Mouse (Mus musculus) forebrain, embryonic 11.5 days (tissue): ENCODE measurements around the gene Apba1. TPM values are rescaled to one million over a fixed set of nuclear protein-coding genes. Genes with fewer than 3 reads are reported as not detected.

Experiments used
- ATAC-seq: fragments of 200-750 bp; cut with Nextera tagmentation; replicated peaks from 2 replicates; pipeline ENCODE4 v1.8.0; 2017; ENCODE audit warnings: moderate TSS enrichment; ENCODE audit not compliant: low FRiP score
- DNase-seq: peaks from one replicate; pipeline ENCODE4 v3.0.0-alpha.2; 2017; ENCODE audit warnings: low spot score
- H3K27ac ChIP-seq: fragments of 300-500 bp; sonication (generic); 2 replicates; pipeline ENCODE4 v1.5.1; 2014; ENCODE audit warnings: low read depth, low read length
- H3K27me3 ChIP-seq: fragments of 300-500 bp; sonication (generic); 2 replicates; pipeline ENCODE4 v1.6.1; 2014; ENCODE audit warnings: mild to moderate bottlenecking, low read length, mixed read lengths; ENCODE audit not compliant: control insufficient read depth, insufficient read depth
- H3K36me3 ChIP-seq: fragments of 300-500 bp; sonication (generic); 2 replicates; pipeline ENCODE4 v1.6.1; 2014; ENCODE audit warnings: mild to moderate bottlenecking, low read length, moderate library complexity, mixed read lengths; ENCODE audit not compliant: control insufficient read depth, insufficient read depth
- H3K4me1 ChIP-seq: fragments of 300-500 bp; sonication (generic); replicated peaks from 2 replicates; pipeline ENCODE4 v1.6.1; 2014; ENCODE audit warnings: low read length, mixed read lengths; ENCODE audit not compliant: control insufficient read depth, insufficient read depth
- H3K4me2 ChIP-seq: fragments of 300-500 bp; sonication (generic); 2 replicates; pipeline ENCODE4 v1.6.1; 2014; ENCODE audit warnings: low read depth, mild to moderate bottlenecking, low read length, moderate library complexity, mixed read lengths; ENCODE audit not compliant: severe bottlenecking
- H3K4me3 ChIP-seq: fragments of 300-500 bp; sonication (generic); 2 replicates; pipeline ENCODE4 v1.5.1; 2014; ENCODE audit warnings: low read depth, low read length
- H3K9ac ChIP-seq: fragments of 300-500 bp; sonication (generic); 2 replicates; pipeline ENCODE4 v1.6.1; 2014; ENCODE audit warnings: low read length
- H3K9me3 ChIP-seq: fragments of 300-500 bp; sonication (generic); 2 replicates; pipeline ENCODE4 v1.6.1; 2016; ENCODE audit warnings: low read length, mixed read lengths; ENCODE audit not compliant: control insufficient read depth
- WGBS: fragments of 180-500 bp; shearing (Covaris S2); extraction: QIAGEN DNeasy Blood & Tissue Kit; methylation state at CpG from one replicate; pipeline ENCODE4 v1.1.7; 2014; 5-methylcytosine and 5-hydroxymethylcytosine counted together
- polyA plus RNA-seq: library from polyadenylated mRNA; unstranded; fragments of >200 nt; fragmentation: Nextera tagmentation; extraction: Ambion mirVana; gene quantifications from 2 replicates; pipeline ENCODE4 v1.2.1, GENCODE M21; 2014

The Apba1 gene
- polyA plus RNA-seq, 1 experiment from 2014 or later: 0.92 TPM

DNA sequence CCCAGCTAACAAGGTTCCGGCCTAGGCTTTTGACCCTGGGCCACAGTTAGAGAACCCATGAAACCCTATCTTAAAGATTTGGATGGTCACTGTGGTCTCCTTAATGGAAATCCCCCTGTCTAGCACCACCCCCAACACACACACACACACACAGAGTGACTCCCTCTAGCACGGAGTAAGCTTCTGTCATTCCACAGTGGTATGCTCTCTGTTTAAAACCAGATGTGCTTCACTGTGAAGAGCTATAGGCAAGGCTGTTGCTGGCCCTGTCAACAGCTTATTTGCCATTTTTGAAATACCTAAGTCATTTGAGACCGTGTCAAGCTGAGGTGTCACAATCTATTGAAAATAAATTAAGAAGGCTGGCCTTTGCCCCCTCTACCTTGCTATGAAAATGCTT, 136.1 kb downstream of the Apba1 start:
- H3K4me1 ChIP-seq: peaks cover 6% of the 10 kb centered on the region
- ATAC-seq (no peak), DNase-seq (no peak)
- H3K27ac ChIP-seq: no peak overlapping the region
- H3K36me3 ChIP-seq: no peaks in the 10 kb centered on the region
- no peak overlapping the region for H3K4me2 ChIP-seq
- no peak overlapping the region for H3K9ac ChIP-seq
- WGBS: 66% methylated on average over 3 of the region's 3 CpGs
- no peaks in the 10 kb centered on the region for H3K9me3 ChIP-seq
- no peak overlapping the region for H3K4me3 ChIP-seq
- H3K27me3 ChIP-seq: peaks cover 28% of the 10 kb centered on the region

- DNase-seq: no peak
- H3K4me2 ChIP-seq: no peak overlapping the region
- 78% methylated on average over 8 of the region's 8 CpGs for WGBS
- no peak overlapping the region for H3K27ac ChIP-seq
- no peaks in the 10 kb centered on the region for H3K36me3 ChIP-seq
- H3K4me3 ChIP-seq: no peak overlapping the region
- peaks cover 24% of the 10 kb centered on the region for H3K27me3 ChIP-seq
- no peaks in the 10 kb centered on the region for H3K9me3 ChIP-seq
- no peak for ATAC-seq
- H3K4me1 ChIP-seq: peaks cover 6% of the 10 kb centered on the region
- H3K9ac ChIP-seq: no peak overlapping the region
These were observed 138.2 kb downstream of the Apba1 start for GRCm38 (mm10) chr19:23896915-23897314.

DNA sequence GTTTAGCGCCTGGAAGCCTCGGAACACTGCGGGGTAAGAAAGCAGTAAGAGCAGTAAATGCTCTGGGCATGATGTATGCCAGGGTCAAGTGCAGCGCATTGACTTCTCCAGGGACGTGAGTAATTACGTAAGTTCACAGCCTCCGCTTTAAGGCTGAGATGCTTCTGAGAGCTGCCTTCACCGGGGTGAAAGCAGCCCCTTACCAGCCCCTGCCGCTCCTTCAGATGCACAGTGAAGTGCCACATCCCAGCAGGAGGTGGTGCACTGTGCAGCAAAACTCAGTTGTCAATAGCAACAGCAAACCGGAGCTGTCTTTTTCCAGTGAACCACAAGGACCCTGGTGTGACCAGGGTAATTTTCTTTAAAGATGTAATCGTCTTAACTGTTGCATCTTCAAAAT, 139.8 kb downstream of the Apba1 start:
- Histone ChIP-seq H3K9ac (no peak overlapping the region), H3K9me3 (no peaks in the 10 kb centered on the region), H3K27ac (no peak overlapping the region), H3K27me3 (peaks cover 10% of the 10 kb centered on the region), H3K4me2 (no peak overlapping the region), H3K4me3 (no peak overlapping the region), H3K4me1 (no peaks in the 10 kb centered on the region), H3K36me3 (no peaks in the 10 kb centered on the region)
- 51% methylated on average over 11 of the region's 11 CpGs for WGBS
- ATAC-seq (peak; percentile 39; the same call in 1 of the 2 replicates), DNase-seq (no peak)

DNA sequence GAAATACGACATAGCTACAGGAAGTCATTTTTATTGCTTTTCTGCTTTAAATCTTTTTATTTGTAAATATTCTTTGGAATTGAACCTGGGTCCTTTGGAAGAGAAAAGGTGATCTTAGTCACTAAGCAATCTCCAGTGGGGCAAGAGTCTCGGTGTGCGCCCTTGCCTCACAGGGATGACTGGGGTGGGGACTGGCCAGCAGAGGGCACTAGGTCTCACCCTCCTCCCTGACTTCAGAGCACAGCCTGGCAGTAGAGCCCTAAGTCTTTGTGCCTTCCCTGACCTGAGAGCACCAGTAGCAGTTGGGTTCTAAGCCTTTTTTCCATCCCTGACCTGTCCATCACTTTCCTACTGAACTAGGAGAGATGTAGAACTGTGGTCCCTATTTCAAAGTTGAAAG, 142.5 kb downstream of the Apba1 start:
- H3K4me1 ChIP-seq: no peaks in the 10 kb centered on the region; the same call in 1 of the 2 replicates
- WGBS: 76% methylated on average over 3 of the region's 3 CpGs
- peaks cover 2% of the 10 kb centered on the region; the same call in 1 of the 2 replicates for H3K27me3 ChIP-seq
- H3K27ac ChIP-seq: no peak overlapping the region
- H3K4me3 ChIP-seq: no peak overlapping the region
- no peak for DNase-seq
- no peak overlapping the region for H3K4me2 ChIP-seq
- no peaks in the 10 kb centered on the region for H3K9me3 ChIP-seq
- no peak overlapping the region for H3K9ac ChIP-seq
- no peaks in the 10 kb centered on the region for H3K36me3 ChIP-seq
- ATAC-seq: no peak

DNA sequence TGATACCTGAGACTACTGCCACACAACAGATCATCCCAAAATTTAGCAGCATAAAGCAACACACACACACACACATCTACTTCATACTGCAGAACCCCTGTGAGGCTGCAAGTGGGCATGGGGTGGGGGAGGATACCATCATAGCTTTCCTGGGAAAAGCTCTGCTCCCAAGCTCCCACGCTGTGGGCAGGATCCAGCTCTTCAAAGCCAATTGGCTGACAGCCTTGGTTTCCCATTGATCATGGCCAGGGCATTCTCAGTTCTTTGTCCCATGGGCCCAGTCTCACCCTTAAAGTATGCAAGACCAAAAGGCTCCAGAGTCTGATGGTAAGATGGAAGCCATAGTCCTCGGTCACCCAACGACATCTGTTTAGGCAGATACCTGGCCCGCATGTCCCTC, 143.1 kb downstream of the Apba1 start:
- ATAC-seq: no peak
- no peak for DNase-seq
- no peak overlapping the region for H3K4me3 ChIP-seq
- 95% methylated on average over 4 of the region's 4 CpGs for WGBS
- H3K4me2 ChIP-seq: no peak overlapping the region
- peaks cover 2% of the 10 kb centered on the region; the same call in 1 of the 2 replicates for H3K27me3 ChIP-seq
- no peaks in the 10 kb centered on the region; the same call in 1 of the 2 replicates for H3K4me1 ChIP-seq
- no peaks in the 10 kb centered on the region for H3K36me3 ChIP-seq
- H3K27ac ChIP-seq: no peak overlapping the region
- no peaks in the 10 kb centered on the region for H3K9me3 ChIP-seq
- H3K9ac ChIP-seq: no peak overlapping the region

GRCm38 (mm10) chr19:23903066-23903465, 144.4 kb downstream of the Apba1 start:
- Histone ChIP-seq H3K4me1 (no peaks in the 10 kb centered on the region; the same call in 1 of the 2 replicates), H3K36me3 (no peaks in the 10 kb centered on the region), H3K4me3 (no peak overlapping the region), H3K4me2 (no peak overlapping the region), H3K27ac (no peak overlapping the region), H3K9ac (no peak overlapping the region), H3K27me3 (peaks cover 2% of the 10 kb centered on the region; the same call in 1 of the 2 replicates), H3K9me3 (no peaks in the 10 kb centered on the region)
- DNase-seq (no peak), ATAC-seq (no peak)
- WGBS: 94% methylated on average over 7 of the region's 7 CpGs

GRCm38 (mm10) chr19:23904922-23905321, 146.2 kb downstream of the Apba1 start:
- H3K27me3 ChIP-seq: peaks cover 2% of the 10 kb centered on the region; the same call in 1 of the 2 replicates
- no peaks in the 10 kb centered on the region for H3K36me3 ChIP-seq
- no peaks in the 10 kb centered on the region; the same call in 1 of the 2 replicates for H3K4me1 ChIP-seq
- no peak overlapping the region for H3K27ac ChIP-seq
- 52% methylated on average over 4 of the region's 4 CpGs for WGBS
- no peaks in the 10 kb centered on the region for H3K9me3 ChIP-seq
- ATAC-seq: no peak
- H3K4me2 ChIP-seq: no peak overlapping the region
- no peak for DNase-seq
- H3K9ac ChIP-seq: no peak overlapping the region
- no peak overlapping the region for H3K4me3 ChIP-seq

GRCm38 (mm10) chr19:23905772-23906171, 147.1 kb downstream of the Apba1 start:
- Histone ChIP-seq H3K4me1 (no peaks in the 10 kb centered on the region; the same call in 1 of the 2 replicates), H3K27me3 (peaks cover 2% of the 10 kb centered on the region; the same call in 1 of the 2 replicates), H3K4me3 (no peak overlapping the region), H3K4me2 (no peak overlapping the region), H3K36me3 (no peaks in the 10 kb centered on the region), H3K27ac (no peak overlapping the region), H3K9me3 (no peaks in the 10 kb centered on the region), H3K9ac (no peak overlapping the region)
- WGBS: 63% methylated on average over 5 of the region's 5 CpGs
- no peak for DNase-seq
- ATAC-seq: no peak

DNA sequence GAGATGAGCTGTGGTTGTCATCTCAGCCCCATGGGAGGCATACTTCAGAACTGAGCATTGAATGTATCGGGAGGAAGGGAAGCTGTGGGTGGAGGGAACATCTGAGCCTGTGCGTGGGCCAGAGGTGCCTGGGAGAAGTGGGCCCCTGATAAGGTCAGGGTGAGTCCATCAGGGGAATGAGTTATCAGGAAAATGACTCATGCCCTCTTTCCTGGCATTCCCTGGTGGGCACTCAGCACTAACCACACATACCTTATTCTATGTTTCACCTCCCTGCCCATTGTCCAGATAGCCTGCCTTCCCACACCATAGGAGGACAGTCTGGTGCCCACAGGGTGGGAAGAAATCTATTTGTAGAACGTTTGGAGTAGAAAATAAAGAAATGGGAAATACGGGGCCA, 151.7 kb downstream of the Apba1 start:
- DNase-seq (no peak), ATAC-seq (no peak)
- no peaks in the 10 kb centered on the region for H3K36me3 ChIP-seq
- H3K9ac ChIP-seq: no peak overlapping the region
- H3K27me3 ChIP-seq: no peaks in the 10 kb centered on the region
- H3K4me1 ChIP-seq: no peaks in the 10 kb centered on the region
- H3K4me3 ChIP-seq: no peak overlapping the region
- H3K4me2 ChIP-seq: no peak overlapping the region
- H3K27ac ChIP-seq: no peak overlapping the region
- H3K9me3 ChIP-seq: no peaks in the 10 kb centered on the region
- WGBS: 73% methylated on average over 4 of the region's 4 CpGs
